Mouse (Mus musculus) CD4-positive, CD25-positive, alpha-beta regulatory T cell, adult 2 months (primary cell): ENCODE data around the gene Rcc1l.

Experiments
- DNase-seq: peaks from one replicate; pipeline ENCODE4 v3.0.0-alpha.2; 2012; ENCODE audit warnings: low read depth, low spot score

The Rcc1l gene

GRCm38 (mm10) chr5:134176169-134176881, at the start of gene Rcc1l:
Rcc1l (minus strand) TSS chr5:134176774.
- peak; percentile 93 for DNase-seq

DNA sequence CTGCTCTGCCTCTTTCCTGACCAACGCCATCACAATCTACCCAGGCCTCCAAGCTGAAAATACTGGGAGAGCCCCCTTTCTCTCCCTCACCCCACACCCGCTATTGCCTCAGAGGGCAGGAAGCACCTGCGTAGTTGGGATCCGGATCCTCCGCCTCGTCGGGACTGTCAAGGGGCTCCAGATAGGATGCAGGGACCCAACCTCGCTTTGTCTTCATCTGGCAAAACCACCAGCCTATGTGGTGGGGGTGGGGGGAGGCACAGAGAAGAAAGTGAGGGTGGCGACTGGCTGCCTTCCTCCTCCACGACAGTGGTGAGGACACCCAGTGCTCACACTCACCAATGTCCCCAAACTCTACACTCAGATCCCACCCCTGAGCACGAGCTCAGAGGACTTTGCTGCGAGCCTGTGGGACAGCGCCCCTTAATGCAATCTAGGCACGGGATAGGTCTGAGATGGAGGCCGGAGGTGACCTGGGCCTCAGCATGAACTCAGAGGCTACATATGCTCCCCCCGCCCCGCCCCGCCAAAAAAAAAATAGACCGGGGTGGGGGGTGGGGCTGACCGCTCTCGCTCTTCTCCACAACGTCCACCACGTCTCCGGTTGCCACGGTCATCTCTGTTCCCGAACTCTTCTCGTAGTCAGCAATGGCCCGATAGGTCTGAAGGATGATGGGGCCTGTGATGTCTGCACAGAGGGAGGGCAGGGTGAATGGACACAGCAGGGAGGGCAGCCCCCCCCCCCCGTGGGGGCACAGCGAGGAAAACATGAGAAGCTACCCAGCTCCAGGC, 48.7 kb upstream of the Rcc1l start:
- no peak for DNase-seq

DNA sequence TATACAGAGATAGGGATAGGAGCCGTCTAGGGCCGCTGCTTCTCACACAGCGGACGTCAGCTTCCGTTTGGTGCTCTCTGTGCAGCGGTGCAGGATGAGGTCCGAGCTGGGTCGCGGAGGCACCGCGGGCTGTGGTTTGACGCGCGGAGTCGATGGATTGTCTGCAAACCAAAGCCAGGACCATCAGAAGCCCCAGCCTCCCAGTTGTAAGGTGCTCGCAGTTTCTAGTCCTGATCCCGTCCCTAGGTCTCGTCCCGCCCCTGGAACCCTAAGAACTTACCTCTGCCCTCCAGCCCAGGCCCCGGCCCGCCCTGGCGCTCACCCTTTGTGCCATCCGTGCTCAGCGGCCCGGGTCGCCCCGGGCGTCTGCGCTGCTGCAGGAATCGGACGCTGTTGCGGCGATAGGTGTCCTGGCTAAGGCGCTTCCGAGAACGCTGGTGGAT, 45.2 kb upstream of the Rcc1l start:
- DNase-seq = peak; percentile 31

GRCm38 (mm10) chr5:134221278-134221677, 44.7 kb upstream of the Rcc1l start:
- no peak for DNase-seq

DNA sequence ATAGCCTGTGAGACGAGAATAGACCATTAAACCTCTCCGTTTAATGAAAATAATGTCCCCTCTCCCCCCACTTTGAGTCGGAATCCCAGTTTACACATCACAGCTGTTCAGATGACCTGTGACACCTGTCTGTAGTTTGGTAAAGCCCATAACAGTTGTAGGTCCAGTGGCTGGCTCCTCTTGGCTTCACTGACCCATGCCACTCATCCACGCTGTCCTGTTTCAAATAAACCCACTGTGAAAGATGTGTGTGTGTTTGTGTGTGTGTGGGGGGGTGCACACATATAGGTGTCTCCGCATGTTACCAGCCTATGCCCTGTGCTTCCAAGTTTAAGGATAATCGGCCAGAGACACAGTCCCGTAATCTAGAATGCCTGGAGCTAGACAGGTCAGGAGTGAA, 41.3 kb upstream of the Rcc1l start:
- DNase-seq = no peak

DNA sequence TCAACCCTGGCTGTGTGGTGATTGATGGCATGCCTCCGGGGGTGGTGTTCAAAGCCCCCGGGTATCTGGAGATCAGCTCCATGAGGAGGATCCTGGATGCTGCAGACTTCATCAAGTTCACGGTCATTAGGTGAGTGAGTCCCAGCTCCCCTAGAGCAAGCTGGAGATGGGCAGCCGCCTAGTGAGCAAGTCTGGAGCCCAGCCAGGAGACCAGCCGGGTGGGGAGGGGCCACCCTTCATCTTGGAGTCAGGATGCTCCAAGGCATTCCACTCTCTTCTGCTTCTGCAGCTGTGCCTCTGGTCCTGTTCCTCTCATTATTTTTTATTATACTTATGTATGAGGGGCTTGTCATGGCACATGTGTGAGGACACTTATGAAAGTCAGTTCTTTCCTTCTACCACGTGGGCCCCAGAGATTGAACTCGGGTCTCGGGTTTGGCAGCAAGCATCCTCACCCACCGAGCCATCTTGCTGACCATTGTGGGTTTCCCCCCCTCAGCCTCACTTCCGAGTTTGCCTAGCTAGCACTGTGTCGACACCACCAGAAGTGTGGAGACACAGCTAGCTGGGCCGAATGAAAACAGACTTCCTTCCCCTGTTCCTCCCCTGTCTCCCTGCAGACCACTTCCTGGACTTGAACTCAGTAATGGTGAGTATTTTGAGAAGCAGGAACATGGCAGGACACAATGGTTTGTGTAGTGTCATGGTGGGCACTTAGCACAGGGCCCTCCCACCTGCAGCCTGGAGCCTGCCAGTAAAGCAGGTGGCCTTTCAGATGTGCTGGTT, 37.6 kb upstream of the Rcc1l start:
- peak; percentile 26 for DNase-seq

DNA sequence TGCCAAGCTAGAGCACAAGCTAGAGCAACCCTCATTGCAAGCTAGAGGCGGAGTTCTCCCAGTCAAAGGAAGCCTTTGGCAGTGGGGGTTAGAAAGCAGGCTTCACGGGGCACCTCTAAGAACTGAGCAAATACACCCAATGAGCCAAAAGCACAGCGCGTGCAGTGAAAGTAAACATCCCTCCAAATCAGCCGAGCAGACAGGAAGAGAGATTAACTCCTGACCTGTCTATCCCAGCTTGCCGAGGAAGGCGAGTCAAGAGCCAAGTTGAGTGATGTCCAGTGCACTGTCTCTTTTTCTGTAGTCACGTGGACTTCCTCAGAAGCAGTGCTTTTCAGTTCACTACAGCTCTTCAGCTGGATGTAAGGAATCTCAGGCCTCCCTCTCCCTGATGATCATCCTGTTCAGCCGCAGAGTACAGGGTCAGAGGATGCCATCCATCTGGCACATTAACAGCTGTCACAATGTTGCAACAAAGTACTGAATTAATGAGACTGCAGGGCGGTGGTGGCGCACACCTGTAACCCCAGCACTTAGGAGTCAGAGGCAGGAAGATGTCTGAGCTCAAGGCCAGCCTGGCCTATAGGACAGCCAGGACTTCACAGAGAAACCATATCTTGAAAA, 33.5 kb upstream of the Rcc1l start:
- no peak for DNase-seq

DNA sequence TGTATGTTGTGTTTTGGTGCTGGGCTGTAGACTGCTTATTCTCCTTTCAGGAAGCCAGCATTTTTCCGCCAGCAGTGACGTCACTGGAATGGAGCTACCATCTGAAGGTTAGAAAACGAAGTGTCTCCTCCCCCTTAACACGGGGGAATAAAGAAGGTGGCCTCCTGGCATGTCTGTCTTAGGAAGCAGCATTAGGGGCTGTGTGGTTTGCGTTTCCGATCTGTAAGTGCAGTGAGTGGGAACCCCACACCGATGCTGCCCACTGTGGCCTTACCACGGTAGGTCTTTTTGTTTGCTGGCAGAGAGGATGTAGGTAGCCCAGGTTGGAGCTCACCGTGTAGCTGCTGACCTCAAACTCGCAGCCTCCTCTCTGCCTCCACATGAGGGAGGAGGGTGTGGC, 30.1 kb upstream of the Rcc1l start:
- DNase-seq = no peak

DNA sequence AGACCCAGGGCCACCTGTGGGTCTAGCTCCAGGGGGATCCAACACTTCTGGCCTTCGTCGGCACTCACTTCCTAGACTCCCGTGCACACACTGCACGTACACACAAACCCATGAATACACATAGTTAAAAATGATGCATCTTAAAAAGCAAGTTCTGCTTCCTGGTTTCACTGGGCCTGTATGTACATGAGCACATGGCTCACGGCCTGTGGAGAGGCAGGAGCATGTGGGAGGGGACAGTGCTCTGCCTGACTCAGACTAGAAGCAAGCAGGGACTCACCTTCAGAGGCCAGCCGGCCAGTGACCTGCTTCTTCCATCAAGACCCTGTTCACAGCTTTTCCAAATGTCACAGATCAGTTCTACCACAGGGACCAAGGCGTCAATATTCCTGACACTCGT, 17.1 kb upstream of the Rcc1l start:
- no peak for DNase-seq

- DNase-seq = peak; percentile 45
These were observed 12.0 kb upstream of the Rcc1l start for GRCm38 (mm10) chr5:134188571-134188970.

DNA sequence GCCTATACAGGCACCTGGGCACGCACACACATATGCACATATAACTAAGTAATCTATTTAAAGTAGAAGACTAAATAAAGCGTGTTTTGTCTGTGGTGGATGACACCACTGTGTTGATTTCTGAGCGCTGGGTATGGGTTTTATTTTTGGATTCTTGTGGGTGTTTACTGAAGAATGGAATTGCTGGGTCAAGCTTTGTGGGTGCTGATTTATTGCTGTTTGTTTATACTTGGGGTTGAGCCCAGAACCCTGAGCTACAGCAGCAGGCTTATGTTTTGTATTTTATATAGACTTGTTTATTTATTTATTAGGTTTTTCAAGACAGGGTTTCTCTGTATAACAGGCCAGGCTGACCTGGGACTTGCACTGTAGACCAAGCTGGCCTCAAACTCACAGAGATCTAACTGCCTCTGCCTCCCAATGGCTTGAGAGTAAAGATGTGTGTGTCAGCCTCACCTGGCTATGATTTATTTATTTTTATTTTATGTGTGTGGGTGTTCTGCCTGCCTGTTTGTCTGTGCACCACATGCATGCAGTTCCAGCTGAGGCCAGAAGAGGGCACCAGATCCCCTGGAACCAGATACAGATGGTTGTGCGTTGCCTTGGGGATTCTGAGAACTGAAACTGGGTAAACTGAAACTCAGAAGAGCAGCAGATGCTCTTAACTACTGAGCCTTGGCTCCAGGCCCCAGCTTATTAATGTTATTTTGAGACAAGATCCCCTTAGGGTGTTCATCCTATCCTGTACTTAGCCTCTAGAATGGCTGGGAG, 10.6 kb upstream of the Rcc1l start:
- DNase-seq = peak; percentile 91

- no peak for DNase-seq
These were observed 9.5 kb upstream of the Rcc1l start for GRCm38 (mm10) chr5:134186059-134186458.

DNA sequence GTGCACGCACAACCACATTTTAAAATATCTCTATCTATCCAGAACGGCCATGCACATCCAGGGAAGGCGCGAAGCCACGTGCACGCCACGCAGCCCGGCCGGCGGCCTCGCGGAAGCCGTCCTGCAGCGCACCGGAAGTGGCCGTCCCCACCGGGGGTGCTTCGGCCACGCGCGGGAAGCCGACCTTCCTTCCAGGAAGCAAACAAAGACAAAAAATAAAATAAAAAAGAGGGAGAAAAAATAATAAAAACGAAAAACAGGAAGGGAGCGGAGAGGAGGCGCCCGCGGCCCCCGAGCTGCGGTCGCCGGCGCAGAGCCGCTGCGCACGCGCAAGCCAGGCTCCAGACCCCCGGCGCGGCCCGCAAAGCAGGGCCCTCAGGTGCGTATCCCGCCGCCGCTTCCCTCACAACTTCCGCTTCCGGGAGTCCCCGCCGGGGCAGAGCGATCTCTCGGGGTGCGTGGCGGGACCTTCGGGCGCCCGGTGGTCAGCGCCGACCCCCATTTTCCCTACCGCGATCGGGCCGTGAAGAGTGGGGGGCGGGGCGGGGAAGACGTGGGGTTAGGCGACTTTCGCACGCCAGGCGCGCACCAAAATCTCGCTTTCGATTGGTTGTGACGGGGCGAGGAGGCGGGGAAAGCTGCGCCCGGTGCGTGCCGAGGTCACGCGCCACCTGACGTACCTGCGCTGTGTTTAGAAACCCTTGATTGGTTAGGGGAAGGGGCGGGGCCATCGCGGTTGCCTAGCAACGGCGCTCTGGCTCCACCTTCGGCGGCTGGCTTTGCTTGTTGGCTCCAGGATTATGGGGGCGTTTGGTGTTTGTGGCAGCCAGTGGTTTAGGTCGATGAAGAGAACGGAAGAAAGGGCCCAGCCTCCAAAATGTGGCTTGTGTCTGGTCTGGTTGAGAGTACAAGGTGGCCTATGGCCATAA, 7.6 kb upstream of the Rcc1l start, which contains the start of gene Gtf2ird2:
TSS of gene Gtf2ird2 (plus strand) at position 140 of the 929 bp plus-strand sequence.
- DNase-seq = peak; percentile 100

DNA sequence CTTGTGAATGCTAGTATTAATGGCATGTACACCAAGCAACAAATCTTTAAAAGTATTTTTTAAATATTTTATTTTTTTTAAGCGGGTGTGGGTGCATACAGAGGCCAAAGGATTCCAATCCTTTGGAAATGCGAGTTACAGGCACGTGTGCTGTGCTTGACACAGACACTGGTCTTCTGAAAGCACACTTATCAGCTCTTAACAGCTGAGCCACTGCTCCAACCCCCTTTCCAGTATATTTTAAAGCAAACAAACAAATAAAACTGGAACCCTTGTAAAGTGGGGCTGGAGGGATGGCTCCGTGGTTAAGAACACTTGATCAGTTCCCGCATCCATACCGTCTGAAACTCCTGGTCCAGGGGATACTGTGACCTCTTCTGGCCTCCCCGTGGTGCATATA, 6.6 kb upstream of the Rcc1l start:
- no peak for DNase-seq

- DNase-seq = no peak
These were observed 6.2 kb upstream of the Rcc1l start for GRCm38 (mm10) chr5:134182735-134183134.

- DNase-seq = no peak
These were observed 5.6 kb upstream of the Rcc1l start for GRCm38 (mm10) chr5:134182172-134182571.

GRCm38 (mm10) chr5:134179871-134180270, 3.3 kb upstream of the Rcc1l start:
- DNase-seq = peak; percentile 94

- DNase-seq = no peak
These were observed 2.0 kb upstream of the Rcc1l start for GRCm38 (mm10) chr5:134178536-134178935.

DNA sequence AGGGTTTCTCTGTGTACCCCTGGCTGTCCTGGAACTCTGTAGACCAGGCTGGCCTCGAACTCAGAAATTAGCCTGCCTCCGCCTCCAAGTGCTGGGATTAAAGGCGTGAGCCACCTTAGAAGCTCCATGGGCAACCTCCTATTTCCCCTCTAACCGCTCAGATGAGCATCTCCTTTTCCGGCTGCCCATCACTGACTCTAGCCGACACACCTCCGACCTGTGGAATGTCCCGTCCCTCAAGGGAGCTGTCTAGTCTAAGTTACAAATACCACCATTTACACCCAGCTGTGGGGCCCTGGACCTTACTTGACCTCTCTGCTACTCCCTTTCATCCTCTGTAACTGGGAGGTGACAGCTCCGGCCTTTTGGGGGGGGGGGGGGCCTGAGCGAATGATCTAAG, 878 bp downstream of the Rcc1l start:
- no peak for DNase-seq

- peak; percentile 67 for DNase-seq
These were observed 3.4 kb downstream of the Rcc1l start for GRCm38 (mm10) chr5:134173206-134173605.
